Mouse (Mus musculus) kidney, adult 8-10 months (tissue): ENCODE measurements around the gene Slc15a3.

ENCODE experiments used
- DNase-seq, 2 experiments: peaks; one replicate each; pipeline ENCODE4 v3.0.0; 2022

Slc15a3 gene

DNA sequence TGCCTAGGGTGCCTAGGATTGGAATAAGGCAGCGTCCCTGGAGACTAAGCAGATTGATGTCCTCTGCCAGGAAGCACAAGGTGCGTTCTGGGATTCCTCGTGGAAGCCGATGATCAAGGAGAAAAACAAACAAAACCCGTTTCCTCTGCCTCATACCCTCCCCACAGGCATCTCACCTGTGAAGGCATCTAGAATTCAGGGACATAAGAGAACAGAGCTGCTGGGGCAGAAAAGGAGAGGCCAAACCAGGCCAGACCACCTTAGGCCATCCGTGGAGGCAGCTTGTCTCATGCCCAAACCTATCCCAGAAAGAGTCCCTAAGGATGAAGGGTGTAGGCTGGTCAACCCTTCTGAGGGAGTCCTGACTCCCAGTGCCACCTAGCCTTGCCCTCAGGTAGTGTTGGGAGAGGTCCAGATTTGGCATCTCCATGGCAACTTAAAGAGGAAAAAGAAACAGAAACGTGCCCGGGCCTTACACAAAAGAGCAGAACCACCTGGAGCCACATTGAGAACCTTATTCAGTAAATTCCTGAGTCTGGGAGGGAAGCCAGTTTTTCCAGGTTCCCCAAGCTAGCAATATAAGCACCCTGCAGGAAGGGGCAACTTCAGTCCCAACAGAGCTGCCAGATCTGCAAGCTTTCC is 30.5 kb downstream of the Slc15a3 start, which contains the start of gene Tmem132a:
Gene Tmem132a, minus strand, starts transcription at position 55 of the 642 bp plus-strand sequence.
- DNase-seq: peak; percentile 29 to 35

GRCm38 (mm10) chr19:10870676-10871075 is 31.1 kb downstream of the Slc15a3 start:
- DNase-seq: no peak

- DNase-seq: no peak
These were observed 31.9 kb downstream of the Slc15a3 start for GRCm38 (mm10) chr19:10871328-10871961.

DNA sequence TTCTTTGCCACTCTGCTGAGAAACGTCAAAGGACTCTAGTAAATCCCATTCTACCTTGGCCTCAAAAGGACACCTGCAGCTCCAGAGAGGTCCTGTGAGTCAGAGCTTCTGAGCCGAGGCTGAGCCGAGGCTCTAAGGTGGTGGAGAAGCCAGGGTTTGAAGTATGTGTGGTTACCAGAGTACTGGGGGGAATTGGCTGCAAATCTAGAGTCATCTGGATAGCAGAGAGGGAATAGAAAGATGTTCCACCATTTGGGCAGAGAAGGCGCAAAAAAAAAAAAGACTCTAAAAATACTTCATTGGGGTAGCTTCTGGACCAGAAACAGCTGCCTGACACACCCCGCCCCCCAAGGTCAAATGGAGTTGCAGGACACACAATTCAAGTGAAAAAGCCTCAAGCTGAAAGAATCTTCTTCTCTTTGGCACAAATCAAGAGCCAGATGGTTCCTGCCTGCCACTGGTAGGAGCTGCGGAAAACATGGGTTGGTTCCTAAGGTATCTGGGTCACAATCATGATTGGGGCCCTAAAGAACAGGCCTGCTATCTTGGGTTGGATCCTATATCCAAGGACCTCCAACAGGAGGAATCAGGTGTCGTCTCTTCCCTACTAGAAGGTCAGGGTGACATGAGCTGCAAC is 38.8 kb downstream of the Slc15a3 start:
- DNase-seq: no peak

- DNase-seq: peak; percentile 54
These were observed 40.8 kb downstream of the Slc15a3 start for GRCm38 (mm10) chr19:10880085-10880974.

- no peak for DNase-seq
These were observed 41.5 kb downstream of the Slc15a3 start for GRCm38 (mm10) chr19:10880975-10881425.

DNA sequence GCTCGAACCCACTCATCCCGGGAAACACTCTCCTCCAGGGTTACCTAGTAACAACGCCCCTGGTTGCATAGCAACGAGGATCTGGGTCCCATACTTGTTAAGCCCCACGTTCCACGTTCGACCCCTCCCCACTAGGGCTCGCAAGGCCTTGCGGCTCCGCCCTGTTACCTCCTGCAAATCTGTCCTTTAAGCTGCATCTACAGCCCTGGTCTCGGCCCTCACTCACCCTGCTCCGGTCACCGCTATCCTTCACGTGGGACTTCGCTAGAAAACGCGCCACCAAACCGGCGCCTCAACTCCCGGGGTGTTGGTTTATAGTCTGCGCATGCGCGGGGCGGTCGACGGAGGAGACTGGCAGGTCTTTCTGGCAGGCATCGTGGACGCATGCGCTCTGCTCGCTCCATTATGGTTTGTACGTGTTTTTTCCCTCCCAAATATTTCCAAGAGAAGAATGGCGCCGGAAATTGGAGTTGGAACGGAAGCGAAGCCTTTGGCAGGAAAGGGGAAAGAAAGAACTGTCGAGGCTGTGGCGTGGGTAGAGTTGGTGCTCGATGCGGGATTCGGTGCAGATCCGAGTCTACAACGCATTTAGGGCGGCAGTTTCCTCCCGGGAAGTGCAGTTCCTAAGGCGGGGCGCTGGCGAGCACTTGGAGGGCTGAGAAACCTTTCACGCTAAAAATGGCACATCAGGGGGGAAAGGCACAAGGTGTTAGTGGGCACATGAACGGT is 42.1 kb downstream of the Slc15a3 start, which contains the start of gene Tmem109:
Gene Tmem109, minus strand, starts transcription at position 576 of the 729 bp plus-strand sequence.
- DNase-seq: peak; percentile 92 to 93

GRCm38 (mm10) chr19:10892201-10892600 is 52.7 kb downstream of the Slc15a3 start:
- DNase-seq: no peak

GRCm38 (mm10) chr19:10895016-10895528 is 55.5 kb downstream of the Slc15a3 start, which contains the start of gene Prpf19:
TSS of gene Prpf19 (plus strand) at chr19:10895231.
- DNase-seq: peak; percentile 98

DNA sequence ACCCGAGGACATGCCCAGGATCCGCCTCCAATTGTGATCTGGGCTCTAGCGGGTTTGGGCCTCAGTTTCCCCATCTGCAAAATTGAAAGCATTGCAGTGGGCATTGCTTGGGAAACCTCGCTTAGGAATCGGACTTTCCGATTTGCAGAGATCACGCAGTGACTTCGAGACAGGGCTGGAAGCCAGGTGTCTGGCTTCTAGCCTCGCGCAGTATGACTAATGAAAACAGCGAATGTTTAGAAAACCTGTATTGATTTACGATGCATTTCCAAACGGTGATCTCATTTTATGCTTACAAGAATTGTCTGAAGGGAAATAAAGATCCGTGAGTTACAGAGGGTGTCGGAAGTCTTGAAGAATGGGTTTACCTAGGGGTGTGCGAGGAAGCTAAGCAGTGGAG is 56.2 kb downstream of the Slc15a3 start:
- DNase-seq: no peak

DNA sequence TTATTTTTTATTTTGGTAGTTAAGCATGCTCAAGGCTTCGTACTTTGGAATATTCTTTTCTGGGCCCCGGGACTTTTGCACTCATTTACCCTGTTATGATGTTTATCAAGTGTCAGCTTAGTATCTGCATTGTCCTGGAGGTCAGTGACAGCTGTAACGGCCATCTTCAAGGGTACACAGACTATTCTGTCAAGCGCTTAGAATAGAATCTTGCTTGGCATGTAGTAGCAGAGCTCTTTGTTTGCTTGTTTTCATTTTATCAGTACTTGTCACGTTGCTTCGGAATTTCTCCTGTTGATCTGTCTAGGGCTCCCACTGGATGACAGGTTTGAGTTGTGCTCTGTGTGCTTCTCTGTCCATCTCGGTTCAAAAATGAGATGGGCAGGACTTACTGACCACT is 57.3 kb downstream of the Slc15a3 start:
- DNase-seq: no peak

GRCm38 (mm10) chr19:10897491-10897890 is 58.0 kb downstream of the Slc15a3 start:
- no peak for DNase-seq

GRCm38 (mm10) chr19:10900315-10900714 is 60.8 kb downstream of the Slc15a3 start:
- DNase-seq: no peak

GRCm38 (mm10) chr19:10901046-10901445 is 61.5 kb downstream of the Slc15a3 start:
- no peak for DNase-seq

GRCm38 (mm10) chr19:10904512-10904911 is 65.0 kb downstream of the Slc15a3 start:
- no peak for DNase-seq

DNA sequence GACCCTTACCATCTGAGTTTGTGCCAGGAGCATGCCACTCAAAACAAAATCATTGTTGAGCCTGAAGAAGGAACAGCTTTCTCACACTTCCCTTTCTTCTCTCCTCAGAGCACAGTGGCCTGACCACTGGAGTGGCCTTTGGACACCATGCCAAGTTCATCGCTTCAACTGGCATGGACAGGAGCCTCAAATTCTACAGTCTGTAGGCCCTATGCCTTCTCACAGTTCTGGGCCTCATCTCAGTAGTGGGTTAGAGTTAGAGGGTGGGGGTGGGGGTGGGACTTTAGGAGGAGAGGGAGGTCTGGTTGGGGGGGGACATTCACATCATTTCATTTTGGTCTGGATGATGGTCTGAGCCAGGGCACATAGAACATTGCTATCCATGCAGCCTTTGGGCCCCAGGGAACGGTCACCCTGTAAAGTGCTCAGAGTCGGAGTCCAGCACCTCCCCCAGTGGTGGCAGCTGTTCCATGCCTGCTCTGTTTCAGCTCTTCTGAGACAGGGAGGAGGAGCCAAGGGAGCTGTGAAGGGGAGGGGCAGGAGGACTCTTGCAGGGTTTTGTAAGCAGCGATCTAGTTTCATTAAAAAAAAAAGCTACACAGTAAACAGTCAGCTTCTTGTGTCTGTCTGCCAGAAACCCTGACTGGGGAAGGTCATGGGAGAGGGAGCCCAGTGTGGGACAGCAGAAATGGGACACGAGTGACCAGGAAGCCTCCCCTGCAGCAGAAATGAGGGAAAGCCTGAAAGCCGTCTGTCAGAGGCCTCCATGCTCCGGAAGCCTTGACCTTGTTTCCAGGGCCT is 65.6 kb downstream of the Slc15a3 start:
- DNase-seq: peak; percentile 60 to 80

DNA sequence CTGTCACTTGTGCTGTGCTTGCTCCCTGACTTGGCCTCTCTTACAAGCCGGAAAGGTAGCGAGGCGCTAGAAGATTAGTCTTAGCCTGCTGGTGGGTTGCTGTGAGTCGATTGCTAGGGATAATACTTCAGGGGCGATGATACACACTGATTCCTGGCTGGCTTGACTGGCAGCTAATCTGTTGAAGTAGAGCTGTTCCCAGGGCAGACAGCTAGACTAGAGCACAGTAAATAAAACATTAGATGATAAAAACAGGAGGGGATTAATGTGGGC is 66.1 kb downstream of the Slc15a3 start:
- DNase-seq: no peak

DNA sequence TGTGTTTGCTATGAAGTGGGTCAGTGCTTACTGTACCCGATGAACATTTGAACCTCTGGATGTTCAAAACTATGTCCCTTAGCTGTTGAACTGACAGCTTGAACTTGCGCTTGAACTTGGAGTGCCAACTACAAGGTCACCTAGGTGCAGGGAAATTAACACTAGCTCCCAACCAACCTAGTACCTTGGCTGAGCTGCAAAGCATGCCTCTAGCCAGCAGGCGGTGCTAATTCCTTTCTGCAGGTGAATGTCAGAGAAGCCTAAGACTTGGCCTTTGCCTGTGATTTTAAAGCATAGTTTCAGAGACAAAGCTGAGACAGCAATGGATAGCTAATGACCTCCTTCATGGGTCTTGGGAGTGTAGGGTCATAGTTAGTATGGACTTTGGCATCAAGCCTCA is 68.4 kb downstream of the Slc15a3 start:
- peak; percentile 57 to 76 for DNase-seq
